Mouse (Mus musculus) olfactory bulb, adult 2 months (tissue): ENCODE data around the gene Rad54l2.

Source experiments
- CTCF ChIP-seq: fragments of 200-500 bp; IDR thresholded peaks from 2 replicates; pipeline ENCODE4 v1.5.1; 2012; ENCODE audit warnings: low read depth, mild to moderate bottlenecking, low read length, moderate library complexity; ENCODE audit not compliant: insufficient read depth
- POLR2A ChIP-seq: fragments of 200-500 bp; IDR thresholded peaks from 2 replicates; pipeline ENCODE4 v1.6.1; 2012; ENCODE audit warnings: mild to moderate bottlenecking, low read depth, low read length, moderate library complexity; ENCODE audit not compliant: insufficient read depth

GRCm38 (mm10) chr9:106725435-106725834 lies 63.6 kb downstream of the Rad54l2 start:
- TF ChIP-seq POLR2A = no peak
- no peak for TF ChIP-seq CTCF
